Mouse (Mus musculus) effector memory CD4-positive, alpha-beta T cell, adult 7 months (primary cell): ENCODE measurements around the gene Hs3st3a1. TPM values are rescaled to one million over a fixed set of nuclear protein-coding genes. Genes with fewer than 3 reads are reported as not detected.

ENCODE experiments used
- polyA plus RNA-seq: library from polyadenylated mRNA; unstranded; fragments of 100-300 nt; shearing (Covaris generic); gene quantifications from one replicate; pipeline ENCODE4 v1.2.1, GENCODE M21; 2017

Gene Hs3st3a1
- not detected for polyA plus RNA-seq

DNA sequence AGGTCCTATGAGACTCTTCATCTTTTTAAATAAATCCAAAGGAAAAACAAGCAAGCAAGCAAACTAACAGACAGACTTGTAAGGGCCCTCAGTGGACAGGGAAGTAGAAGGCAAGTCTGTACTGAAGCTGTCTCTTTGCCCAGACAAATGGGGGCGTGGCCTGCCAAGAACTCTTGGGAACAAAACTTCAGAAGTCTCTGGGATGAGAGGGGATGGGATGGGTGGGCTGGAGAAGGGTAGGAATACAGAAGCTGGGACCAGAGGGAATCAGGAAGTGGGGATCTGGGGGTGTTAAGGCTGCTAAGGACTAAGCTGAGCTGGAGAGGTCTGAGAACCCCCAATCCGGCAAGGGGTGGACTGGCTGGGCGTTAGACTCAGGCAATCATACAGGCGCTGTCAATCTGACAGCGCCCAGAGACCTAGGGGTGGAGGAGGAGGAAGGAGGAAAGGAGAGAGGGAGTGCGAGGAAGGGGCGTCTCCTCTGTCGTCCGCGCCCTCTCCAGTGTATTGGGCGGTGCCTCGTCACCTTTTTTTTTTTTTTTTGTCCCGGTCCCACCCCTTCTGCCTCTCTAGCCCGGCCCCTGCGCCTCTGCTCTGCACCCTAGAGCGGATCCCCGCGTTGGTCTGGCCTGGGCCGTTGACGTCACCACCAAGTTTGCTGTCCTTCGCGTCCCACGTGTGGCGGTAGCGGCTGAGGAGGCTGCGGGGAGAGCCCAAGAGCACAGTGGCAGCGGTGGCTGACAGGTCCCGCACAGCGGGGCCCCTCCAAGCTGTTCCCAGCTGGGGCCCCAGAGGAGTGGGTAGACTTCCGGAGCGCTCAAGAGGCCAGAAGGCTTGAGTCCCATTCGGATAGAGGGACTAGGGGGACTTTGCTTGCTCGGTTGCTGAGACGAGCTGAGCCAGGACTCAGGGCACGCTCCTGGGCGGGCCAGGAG lies at the start of gene Hs3st3a1:
Gene Hs3st3a1, plus strand, starts transcription at position 722 of the 935 bp plus-strand sequence.

DNA sequence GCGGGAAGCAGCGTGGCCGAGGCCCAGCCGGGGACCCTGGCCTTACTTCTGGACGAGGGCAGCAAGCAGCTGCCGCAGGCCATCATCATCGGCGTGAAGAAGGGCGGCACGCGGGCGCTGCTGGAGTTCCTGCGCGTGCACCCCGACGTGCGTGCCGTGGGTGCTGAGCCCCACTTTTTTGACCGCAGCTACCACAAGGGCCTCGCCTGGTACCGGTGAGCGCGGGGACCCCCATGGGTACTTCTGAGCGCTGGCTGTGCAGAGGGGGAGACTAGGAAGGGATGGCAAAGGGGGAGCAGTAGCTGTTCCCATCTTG lies 1.2 kb downstream of the Hs3st3a1 start, which contains the start of gene F930015N05Rik:
Gene F930015N05Rik, minus strand, starts transcription at position 242 of the 316 bp plus-strand sequence.

Other genes with a start within 250 kb of the Hs3st3a1 start
- not detected for gene F930015N05Rik, start 1.3 kb downstream of the Hs3st3a1 start, polyA plus RNA-seq